Mouse (Mus musculus): ENCODE data around the gene Traf1.

Traf1 gene

GRCm38 (mm10) chr2:34901726-34902125 is 59.8 kb downstream of the Traf1 start:
- DNase-seq (ENCODE audit: low spot score in 2 of 2) = no peak

GRCm38 (mm10) chr2:34900412-34900811 is 61.2 kb downstream of the Traf1 start:
- no peak for DNase-seq (ENCODE audit: low spot score in 2 of 2)

- no peak for DNase-seq (ENCODE audit: low spot score in 2 of 2)
Observed at GRCm38 (mm10) chr2:34899682-34900081, 61.9 kb downstream of the Traf1 start.

GRCm38 (mm10) chr2:34897820-34898219 is 63.8 kb downstream of the Traf1 start:
- peak; percentile 47 to 65 for DNase-seq (ENCODE audit: low spot score in 2 of 2)

- no peak for DNase-seq (ENCODE audit: low spot score in 2 of 2)
Observed at GRCm38 (mm10) chr2:34896821-34897460, 64.6 kb downstream of the Traf1 start.

GRCm38 (mm10) chr2:34895503-34896113 is 66.0 kb downstream of the Traf1 start:
- DNase-seq (ENCODE audit: low spot score in 2 of 2) = no peak

GRCm38 (mm10) chr2:34893950-34894349 is 67.6 kb downstream of the Traf1 start:
- DNase-seq (ENCODE audit: low spot score in 2 of 2) = no peak
